Mouse (Mus musculus) embryonic facial prominence, embryonic 15.5 days (tissue): ENCODE data around the gene Nt5c1b. TPM values are rescaled to one million over a fixed set of nuclear protein-coding genes. Genes with fewer than 3 reads are reported as not detected.

Source experiments
- ATAC-seq: fragments of 200-750 bp; cut with Nextera tagmentation; 2 replicates; pipeline ENCODE4 v1.8.0; 2017; ENCODE audit warnings: low read depth, moderate TSS enrichment; ENCODE audit not compliant: insufficient number of reproducible peaks, low FRiP score, low TSS enrichment
- H3K27ac ChIP-seq: fragments of 300-500 bp; sonication (generic); replicated peaks from 2 replicates; pipeline ENCODE4 v1.5.1; 2015; ENCODE audit warnings: mild to moderate bottlenecking, inconsistent platforms
- H3K27me3 ChIP-seq: fragments of 300-500 bp; sonication (generic); 2 replicates; pipeline ENCODE4 v1.6.1; 2015; ENCODE audit warnings: inconsistent platforms
- H3K36me3 ChIP-seq: fragments of 300-500 bp; sonication (generic); 2 replicates; pipeline ENCODE4 v1.6.1; 2015; ENCODE audit warnings: mild to moderate bottlenecking, inconsistent platforms
- H3K4me1 ChIP-seq: fragments of 300-500 bp; sonication (generic); 2 replicates; pipeline ENCODE4 v1.6.1; 2015; ENCODE audit warnings: inconsistent platforms
- H3K4me2 ChIP-seq: fragments of 300-500 bp; sonication (generic); replicated peaks from 2 replicates; pipeline ENCODE4 v1.6.1; 2015; ENCODE audit warnings: mild to moderate bottlenecking, inconsistent platforms
- H3K4me3 ChIP-seq: fragments of 300-500 bp; sonication (generic); replicated peaks from 2 replicates; pipeline ENCODE4 v1.5.1; 2015; ENCODE audit warnings: mild to moderate bottlenecking, inconsistent platforms
- H3K9ac ChIP-seq: fragments of 300-500 bp; sonication (generic); 2 replicates; pipeline ENCODE4 v1.6.1; 2015; ENCODE audit warnings: inconsistent platforms
- H3K9me3 ChIP-seq: fragments of 300-500 bp; sonication (generic); replicated peaks from 2 replicates; pipeline ENCODE4 v1.6.1; 2016; ENCODE audit warnings: inconsistent platforms
- WGBS: fragments of 180-500 bp; shearing (Covaris S2); methylation state at CpG from one replicate; pipeline ENCODE4 v1.1.7; 2015; 5-methylcytosine and 5-hydroxymethylcytosine counted together
- polyA plus RNA-seq: library from polyadenylated mRNA; unstranded; fragments of >200 nt; fragmentation: Nextera tagmentation; extraction: Ambion mirVana; gene quantifications from 2 replicates; pipeline ENCODE4 v1.2.1, GENCODE M21; 2015

The Nt5c1b gene
- not detected in 2 replicates for polyA plus RNA-seq

- Histone ChIP-seq H3K4me2 (no peak within 1 kb of the TSS), H3K9ac (no peak within 1 kb of the TSS), H3K27ac (no peak within 1 kb of the TSS), H3K4me1 (no peaks in the 10 kb centered on the region), H3K36me3 (no peaks in the 10 kb centered on the region), H3K27me3 (no peaks in the 10 kb centered on the region), H3K9me3 (no peaks in the 10 kb centered on the region), H3K4me3 (no peak within 1 kb of the TSS)
- 81% methylated on average over 3 of the region's 3 CpGs for WGBS
- no peak for ATAC-seq
Observed at GRCm38 (mm10) chr12:10369673-10370072, at the start of gene Nt5c1b. Gene Nt5c1b (plus strand): TSS chr12:10369973.

GRCm38 (mm10) chr12:10327651-10328050 lies 42.1 kb upstream of the Nt5c1b start:
- WGBS = 68% methylated on average over 10 of the region's 10 CpGs
- no peaks in the 10 kb centered on the region for H3K27me3 ChIP-seq
- no peak overlapping the region for H3K4me3 ChIP-seq
- H3K9ac ChIP-seq = no peak overlapping the region
- H3K4me2 ChIP-seq = no peak overlapping the region
- H3K27ac ChIP-seq = no peak overlapping the region
- H3K36me3 ChIP-seq = no peaks in the 10 kb centered on the region
- H3K9me3 ChIP-seq = no peaks in the 10 kb centered on the region
- no peak for ATAC-seq
- H3K4me1 ChIP-seq = no peaks in the 10 kb centered on the region

GRCm38 (mm10) chr12:10329460-10329859 lies 40.3 kb upstream of the Nt5c1b start:
- H3K9ac ChIP-seq = no peak overlapping the region
- no peak for ATAC-seq
- 78% methylated on average over 2 of the region's 2 CpGs for WGBS
- no peaks in the 10 kb centered on the region for H3K4me1 ChIP-seq
- H3K27ac ChIP-seq = no peak overlapping the region
- H3K36me3 ChIP-seq = no peaks in the 10 kb centered on the region
- H3K27me3 ChIP-seq = no peaks in the 10 kb centered on the region
- H3K4me3 ChIP-seq = no peak overlapping the region
- no peaks in the 10 kb centered on the region for H3K9me3 ChIP-seq
- no peak overlapping the region for H3K4me2 ChIP-seq

GRCm38 (mm10) chr12:10340604-10341003 lies 29.2 kb upstream of the Nt5c1b start:
- Histone ChIP-seq H3K4me2 (no peak overlapping the region), H3K27ac (no peak overlapping the region), H3K9ac (no peak overlapping the region), H3K36me3 (no peaks in the 10 kb centered on the region), H3K4me1 (no peaks in the 10 kb centered on the region), H3K27me3 (no peaks in the 10 kb centered on the region), H3K9me3 (no peaks in the 10 kb centered on the region), H3K4me3 (no peak overlapping the region)
- WGBS = 69% methylated on average over 5 of the region's 5 CpGs
- no peak for ATAC-seq

- Histone ChIP-seq H3K36me3 (no peaks in the 10 kb centered on the region), H3K4me2 (no peak overlapping the region), H3K27me3 (no peaks in the 10 kb centered on the region), H3K9me3 (no peaks in the 10 kb centered on the region), H3K27ac (no peak overlapping the region), H3K9ac (no peak overlapping the region), H3K4me1 (no peaks in the 10 kb centered on the region), H3K4me3 (no peak overlapping the region)
- 65% methylated on average over 3 of the region's 3 CpGs for WGBS
- ATAC-seq = no peak
Observed at GRCm38 (mm10) chr12:10350706-10351105, 19.1 kb upstream of the Nt5c1b start.

- Histone ChIP-seq H3K27ac (no peak overlapping the region), H3K4me3 (no peak overlapping the region), H3K9me3 (no peaks in the 10 kb centered on the region), H3K4me1 (no peaks in the 10 kb centered on the region), H3K9ac (no peak overlapping the region), H3K4me2 (no peak overlapping the region), H3K27me3 (no peaks in the 10 kb centered on the region), H3K36me3 (no peaks in the 10 kb centered on the region)
- 33% methylated on average over 6 of the region's 6 CpGs for WGBS
- ATAC-seq = no peak
Observed at GRCm38 (mm10) chr12:10357756-10358155, 12.0 kb upstream of the Nt5c1b start.

GRCm38 (mm10) chr12:10390671-10391441 lies 21.1 kb downstream of the Nt5c1b start, which contains the start of gene Rdh14:
Gene Rdh14 (plus strand): TSS chr12:10390772.
- Histone ChIP-seq H3K9me3 (no peaks in the 10 kb centered on the region), H3K27me3 (no peaks in the 10 kb centered on the region), H3K4me3 (peak within 1 kb of the TSS; percentile 62), H3K9ac (peak within 1 kb of the TSS; percentile 82), H3K4me1 (peaks cover 7% of the 10 kb centered on the region), H3K4me2 (peak within 1 kb of the TSS; percentile 56), H3K27ac (peak within 1 kb of the TSS; percentile 84), H3K36me3 (peaks cover 11% of the 10 kb centered on the region; the same call in 1 of the 2 replicates)
- peak; percentile 95 for ATAC-seq
- under 1% methylated on average over 52 of the region's 53 CpGs for WGBS

- Histone ChIP-seq H3K4me3 (no peak overlapping the region), H3K4me2 (no peak overlapping the region), H3K4me1 (no peaks in the 10 kb centered on the region), H3K27me3 (no peaks in the 10 kb centered on the region), H3K9ac (no peak overlapping the region), H3K27ac (no peak overlapping the region), H3K36me3 (no peaks in the 10 kb centered on the region), H3K9me3 (no peaks in the 10 kb centered on the region)
- WGBS = 58% methylated on average over 1 of the region's 1 CpGs
- ATAC-seq = no peak
Observed at GRCm38 (mm10) chr12:10400788-10401187, 31.0 kb downstream of the Nt5c1b start.

GRCm38 (mm10) chr12:10402421-10403115 lies 32.8 kb downstream of the Nt5c1b start:
- Histone ChIP-seq H3K27me3 (no peaks in the 10 kb centered on the region), H3K4me3 (no peak overlapping the region), H3K36me3 (no peaks in the 10 kb centered on the region), H3K9me3 (no peaks in the 10 kb centered on the region), H3K27ac (no peak overlapping the region), H3K4me1 (no peaks in the 10 kb centered on the region), H3K9ac (no peak overlapping the region), H3K4me2 (no peak overlapping the region)
- no peak for ATAC-seq
- 84% methylated on average over 9 of the region's 9 CpGs for WGBS

- Histone ChIP-seq H3K4me3 (no peak overlapping the region), H3K4me2 (no peak overlapping the region), H3K27me3 (no peaks in the 10 kb centered on the region), H3K9ac (no peak overlapping the region), H3K27ac (no peak overlapping the region), H3K4me1 (no peaks in the 10 kb centered on the region), H3K36me3 (no peaks in the 10 kb centered on the region), H3K9me3 (no peaks in the 10 kb centered on the region)
- WGBS = 85% methylated on average over 3 of the region's 3 CpGs
- no peak for ATAC-seq
Observed at GRCm38 (mm10) chr12:10410511-10411179, 40.9 kb downstream of the Nt5c1b start.

- no peak overlapping the region for H3K9ac ChIP-seq
- ATAC-seq = no peak
- H3K27ac ChIP-seq = no peak overlapping the region
- no peaks in the 10 kb centered on the region for H3K9me3 ChIP-seq
- no peaks in the 10 kb centered on the region for H3K36me3 ChIP-seq
- 75% methylated on average over 1 of the region's 1 CpGs for WGBS
- H3K4me1 ChIP-seq = no peaks in the 10 kb centered on the region
- no peaks in the 10 kb centered on the region for H3K27me3 ChIP-seq
- H3K4me3 ChIP-seq = no peak overlapping the region
- H3K4me2 ChIP-seq = no peak overlapping the region
Observed at GRCm38 (mm10) chr12:10411453-10411852, 41.7 kb downstream of the Nt5c1b start.
